In genomic region chr14:50855788-50856187, GRCm38 (mm10) we compare ENCODE assay signal across 29 mouse cellular contexts. TPM values are rescaled to one million over a fixed set of nuclear protein-coding genes. Genes with fewer than 3 reads are reported as not detected.
DNase-seq lines count a peak whose midpoint lies in the region; ATAC-seq and TF ChIP-seq lines count a peak whose summit lies in the region.
"Had no signal": no experiment of that assay in that cellular context is flagged by ENCODE, and none has a peak within 500 bp of the region (broad histone marks: within the 10 kb centered on the region; RNA-seq: fewer than 3 reads in every experiment).

No protein-coding gene starts in this region.

- no peaks in the 10 kb centered on the region for H3K9me3 ChIP-seq in heart, embryonic 10.5 days
- H3K9me3 ChIP-seq in intestine, embryonic 15.5 days, result no peaks in the 10 kb centered on the region
- H3K9me3 ChIP-seq in intestine, postnatal 0 days (ENCODE audit: control insufficient read depth), result peaks cover 3% of the 10 kb centered on the region; the same call in 1 of the 2 replicates
- H3K9me3 ChIP-seq: embryonic facial prominence, embryonic 13.5 days; embryonic facial prominence, embryonic 15.5 days; forebrain, embryonic 10.5 days; forebrain, embryonic 12.5 days; G1E had no signal

- intact Hi-C loops in heart, postnatal 14 days (cut with DNase I), result no loop called here

- no peaks in the 10 kb centered on the region for H3K27me3 ChIP-seq in heart, embryonic 10.5 days (ENCODE audit: insufficient read depth, poor library complexity, severe bottlenecking)
- no peaks in the 10 kb centered on the region for H3K27me3 ChIP-seq in intestine, embryonic 15.5 days (replicated peaks)
- no peaks in the 10 kb centered on the region for H3K27me3 ChIP-seq in intestine, postnatal 0 days (replicated peaks; ENCODE audit: control insufficient read depth, insufficient read depth, low read length)
- H3K27me3 ChIP-seq in small intestine, adult 2 months (ENCODE audit: control insufficient read depth, insufficient read depth, low read length), result no peaks in the 10 kb centered on the region
- H3K27me3 ChIP-seq: embryonic facial prominence, embryonic 13.5 days; embryonic facial prominence, embryonic 15.5 days; forebrain, embryonic 12.5 days; Patski had no signal

- TF ChIP-seq POLR2A in small intestine, adult 2 months (IDR thresholded peaks at IDR 0.05; ENCODE audit: low read depth, low read length), result no peak

- 89% methylated on average over 5 of the region's 5 CpGs for WGBS in heart, embryonic 10.5 days
- WGBS in intestine, embryonic 15.5 days, result 76% methylated on average over 5 of the region's 5 CpGs
- 62% methylated on average over 5 of the region's 5 CpGs for WGBS in intestine, postnatal 0 days
- WGBS in small intestine, adult 2 months, result 39% methylated on average over 5 of the region's 5 CpGs

- no peaks in the 10 kb centered on the region for H3K4me1 ChIP-seq in heart, embryonic 10.5 days
- H3K4me1 ChIP-seq in intestine, embryonic 15.5 days (replicated peaks), result no peaks in the 10 kb centered on the region
- H3K4me1 ChIP-seq in intestine, postnatal 0 days (replicated peaks; ENCODE audit: control insufficient read depth, insufficient read depth, low read length), result no peaks in the 10 kb centered on the region
- peaks cover 4% of the 10 kb centered on the region for H3K4me1 ChIP-seq in small intestine, adult 2 months (ENCODE audit: control insufficient read depth, insufficient read depth, insufficient read length, low read length)
- H3K4me1 ChIP-seq: embryonic facial prominence, embryonic 13.5 days; embryonic facial prominence, embryonic 15.5 days; forebrain, embryonic 10.5 days; forebrain, embryonic 12.5 days had no signal

- no peak overlapping the region for H3K4me2 ChIP-seq in intestine, embryonic 15.5 days (replicated peaks)
- H3K4me2 ChIP-seq in intestine, postnatal 0 days (replicated peaks; ENCODE audit: low read depth), result no peak overlapping the region
- H3K4me2 ChIP-seq: embryonic facial prominence, embryonic 13.5 days; embryonic facial prominence, embryonic 15.5 days; forebrain, embryonic 12.5 days had no signal

- no peak overlapping the region for H3K27ac ChIP-seq in heart, embryonic 10.5 days
- H3K27ac ChIP-seq in intestine, embryonic 15.5 days, result no peak overlapping the region
- peak overlapping the region; percentile 54; the same call in 1 of the 2 replicates for H3K27ac ChIP-seq in intestine, postnatal 0 days (ENCODE audit: low read depth, low read length)
- H3K27ac ChIP-seq in small intestine, adult 2 months (ENCODE audit: insufficient read depth, low read depth, low read length), result peak overlapping the region; percentile 84
- H3K27ac ChIP-seq: embryonic facial prominence, embryonic 13.5 days; embryonic facial prominence, embryonic 15.5 days; forebrain, embryonic 10.5 days; forebrain, embryonic 12.5 days had no signal

- peaks cover 37% of the 10 kb centered on the region for H3K36me3 ChIP-seq in heart, embryonic 10.5 days
- peaks cover 12% of the 10 kb centered on the region; the same call in 1 of the 2 replicates for H3K36me3 ChIP-seq in intestine, embryonic 15.5 days
- H3K36me3 ChIP-seq in intestine, postnatal 0 days (ENCODE audit: control insufficient read depth, insufficient read depth), result peaks cover 59% of the 10 kb centered on the region
- peaks cover 79% of the 10 kb centered on the region for H3K36me3 ChIP-seq in small intestine, adult 2 months (ENCODE audit: control insufficient read depth, insufficient read depth, low read length)
- H3K36me3 ChIP-seq: forebrain, embryonic 12.5 days had no signal

- TF ChIP-seq CTCF in intestine, postnatal 0 days (IDR thresholded peaks at IDR 0.05; ENCODE audit: low read depth), result no peak
- no peak for TF ChIP-seq CTCF in small intestine, adult 2 months (IDR thresholded peaks at IDR 0.05; ENCODE audit: extremely low read depth, insufficient read length, insufficient replicate concordance, low read depth, low read length)

- ATAC-seq in intestine, embryonic 15.5 days, result peak; percentile 73; the same call in 1 of the 2 replicates
- ATAC-seq in intestine, postnatal 0 days, result peak; percentile 88
- ATAC-seq: activated CD4-positive, CD25-positive, alpha-beta regulatory T cell, adult 4 months; forebrain, embryonic 14.5 days; forebrain, embryonic 16.5 days; Patski had no signal

- DNase-seq in heart, embryonic 10.5 days (ENCODE audit: low spot score), result peak; percentile 28
- no peak for DNase-seq in heart, postnatal 14 days
- no peak for DNase-seq in adrenal gland, adult 8-10 months
- DNase-seq in adipocyte (ENCODE audit: low spot score), result no peak
- DNase-seq in embryo, embryonic 10.5 days (ENCODE audit: low spot score), result no peak
- DNase-seq: adrenal gland, adult 2 months; adrenal gland, postnatal 36 days; cerebellum, adult 11-12 months; cerebellum, adult 2 months; cerebellum, adult 9-10 months; cerebellum, postnatal 10 days; cerebellum, postnatal 25 days; embryo, embryonic 11 days had no signal

- H3K9ac ChIP-seq in intestine, embryonic 15.5 days, result no peak overlapping the region
- H3K9ac ChIP-seq in intestine, postnatal 0 days (ENCODE audit: low read depth, low read length), result no peak overlapping the region
- H3K9ac ChIP-seq: embryonic facial prominence, embryonic 13.5 days; embryonic facial prominence, embryonic 15.5 days; forebrain, embryonic 12.5 days had no signal

- H3K4me3 ChIP-seq in heart, embryonic 10.5 days, result no peak overlapping the region
- H3K4me3 ChIP-seq in intestine, embryonic 15.5 days (replicated peaks), result no peak overlapping the region
- H3K4me3 ChIP-seq in intestine, postnatal 0 days (ENCODE audit: low read depth, low read length), result no peak overlapping the region
- H3K4me3 ChIP-seq in small intestine, adult 2 months (ENCODE audit: low read depth, low read length), result no peak overlapping the region
- H3K4me3 ChIP-seq: embryonic facial prominence, embryonic 13.5 days; embryonic facial prominence, embryonic 15.5 days; erythroblast, embryonic 14.5 days; forebrain, embryonic 10.5 days; forebrain, embryonic 12.5 days had no signal

RNA-seq across cellular contexts. Expression of gene Tep1, which starts 14.6 kb away (rescaled TPM):
- polyA plus RNA-seq in heart, embryonic 10.5 days (2016; fragmentation: Nextera tagmentation; extraction: Ambion mirVana), result 4.6 and 6.2 TPM in 2 replicates
- total RNA-seq in heart, postnatal 14 days (2021), result 10 to 100 TPM; 10.4 to 15.5 TPM
- 10.4 and 13.3 TPM in 2 replicates for polyA plus RNA-seq in intestine, embryonic 15.5 days (2015; fragmentation: Nextera tagmentation; extraction: Ambion mirVana)
- 23.7 and 23.8 TPM in 2 replicates for polyA plus RNA-seq in intestine, postnatal 0 days (2015; fragmentation: Nextera tagmentation; extraction: Ambion mirVana)
- polyA plus RNA-seq in small intestine, adult 2 months (2012; rRNA removed), result 48.1 and 105 TPM in 2 replicates
- total RNA-seq in adrenal gland, adult 8-10 months (2022), result 10 to 100 TPM; 25.5 to 33.6 (median 25.9) TPM
- polyA plus RNA-seq: erythroblast, embryonic 14.5 days had no signal

RNA-seq across cellular contexts. Expression of gene Klhl33, which starts 41.5 kb away (rescaled TPM):
- 0.19 TPM in 1 of 2 replicates, not detected in the other for polyA plus RNA-seq in heart, embryonic 10.5 days (2016; fragmentation: Nextera tagmentation; extraction: Ambion mirVana)
- total RNA-seq in heart, postnatal 14 days (2021), result 10 to 100 TPM; 14.5 to 22.5 TPM
- polyA plus RNA-seq in intestine, embryonic 15.5 days (2015; fragmentation: Nextera tagmentation; extraction: Ambion mirVana), result 0.23 and 0.29 TPM in 2 replicates
- polyA plus RNA-seq in intestine, postnatal 0 days (2015; fragmentation: Nextera tagmentation; extraction: Ambion mirVana), result 0.09 and 0.17 TPM in 2 replicates
- polyA plus RNA-seq in small intestine, adult 2 months (2012; rRNA removed), result 0.29 and 1.7 TPM in 2 replicates
- 1 to 10 TPM; 1.0 to 3.4 (median 1.8) TPM for total RNA-seq in adrenal gland, adult 8-10 months (2022)
- polyA plus RNA-seq: erythroblast, embryonic 14.5 days; G1E had no signal

RNA-seq across cellular contexts. Expression of gene Parp2, which starts 48.1 kb away (rescaled TPM):
- 46.1 and 50.0 TPM in 2 replicates for polyA plus RNA-seq in heart, embryonic 10.5 days (2016; fragmentation: Nextera tagmentation; extraction: Ambion mirVana)
- 10 to 100 TPM; 13.3 to 14.1 TPM for total RNA-seq in heart, postnatal 14 days (2021)
- polyA plus RNA-seq in intestine, embryonic 15.5 days (2015; fragmentation: Nextera tagmentation; extraction: Ambion mirVana), result 57.1 and 59.2 TPM in 2 replicates
- 35.4 and 36.7 TPM in 2 replicates for polyA plus RNA-seq in intestine, postnatal 0 days (2015; fragmentation: Nextera tagmentation; extraction: Ambion mirVana)
- polyA plus RNA-seq in small intestine, adult 2 months (2012; rRNA removed), result 2.9 and 5.8 TPM in 2 replicates
- 10 to 100 TPM; 24.2 to 40.7 (median 31.3) TPM for total RNA-seq in adrenal gland, adult 8-10 months (2022)

RNA-seq across cellular contexts. Expression of gene Ccnb1ip1, which starts 48.3 kb away (rescaled TPM):
- polyA plus RNA-seq in heart, embryonic 10.5 days (2016; fragmentation: Nextera tagmentation; extraction: Ambion mirVana), result not detected in 2 replicates
- total RNA-seq in heart, postnatal 14 days (2021), result not detected
- polyA plus RNA-seq in intestine, embryonic 15.5 days (2015; fragmentation: Nextera tagmentation; extraction: Ambion mirVana), result not detected in 2 replicates
- polyA plus RNA-seq in intestine, postnatal 0 days (2015; fragmentation: Nextera tagmentation; extraction: Ambion mirVana), result not detected in 2 replicates
- not detected in 2 replicates for polyA plus RNA-seq in small intestine, adult 2 months (2012; rRNA removed)
- total RNA-seq in adrenal gland, adult 8-10 months (2022), result 1 to 10 TPM in 1 of 4 experiments, under 1 TPM in 1, not detected in 2; 0.58 to 1.8 TPM
- total RNA-seq: adrenal gland, adult 2 months; adrenal gland, postnatal 14 days; adrenal gland, postnatal 36 days had no signal
- polyA plus RNA-seq: activated CD4-positive, CD25-positive, alpha-beta regulatory T cell, adult 4 months; adrenal gland, adult 2 months; cerebellum, adult 2 months; cortical plate, adult 2 months; embryonic facial prominence, embryonic 11.5 days; embryonic facial prominence, embryonic 13.5 days; embryonic facial prominence, embryonic 15.5 days; forebrain, embryonic 10.5 days; forebrain, embryonic 12.5 days; forebrain, embryonic 16.5 days had no signal

Comparison
In these comparisons a context has a peak if more than half of its experiments do, and no peak if none do; other contexts are left out.
1. H3K27ac ChIP-seq: peak in intestine, postnatal 0 days (single experiment) and small intestine, adult 2 months (single experiment); none in heart, embryonic 10.5 days (single experiment) and intestine, embryonic 15.5 days (single experiment).